Mouse (Mus musculus) B cell, adult (primary cell): ENCODE data around the gene Rbm8a. TPM values are rescaled to one million over a fixed set of nuclear protein-coding genes. Genes with fewer than 3 reads are reported as not detected.

Source experiments
- total RNA-seq: library from RNA; stranded (reverse); gene quantifications from 4 replicates; pipeline ENCODE4 v1.2.4, GENCODE M21; 2023; ENCODE audit not compliant: inconsistent age

Gene Rbm8a
- total RNA-seq, result 89.8 to 108 TPM (median 92.8 TPM) in 4 replicates

GRCm38 (mm10) chr3:96629729-96630600 is at the start of gene Rbm8a:
TSS of gene Rbm8a (plus strand) at chr3:96629933.

GRCm38 (mm10) chr3:96593790-96594560 is 35.8 kb upstream of the Rbm8a start, which contains the start of gene Polr3gl:
TSS of gene Polr3gl (minus strand) at chr3:96594181.

GRCm38 (mm10) chr3:96596228-96596707 is 33.5 kb upstream of the Rbm8a start, which contains the start of gene Ankrd34a:
TSS of gene Ankrd34a (plus strand) at chr3:96596636.

GRCm38 (mm10) chr3:96600639-96601250 is 29.0 kb upstream of the Rbm8a start, which contains the start of gene Lix1l:
TSS of gene Lix1l (plus strand) at chr3:96601149.

GRCm38 (mm10) chr3:96634928-96635879 is 5.5 kb downstream of the Rbm8a start, which contains the start of the genes Pex11b and Gm42957:
TSS of gene Pex11b (plus strand) at chr3:96635376.
TSS of gene Gm42957 (plus strand) at chr3:96635474.

GRCm38 (mm10) chr3:96645018-96645649 is 15.4 kb downstream of the Rbm8a start, which contains the start of gene Itga10:
TSS of gene Itga10 (plus strand) at chr3:96645584.

GRCm38 (mm10) chr3:96669727-96670468 is 40.2 kb downstream of the Rbm8a start, which contains the start of gene Ankrd35:
TSS of gene Ankrd35 (plus strand) at chr3:96670131.

Other genes with a start within 250 kb of the Rbm8a start
- not detected in 4 replicates for gene BC107364, start 177.6 kb upstream of the Rbm8a start, total RNA-seq
- not detected in 4 replicates for gene Hfe2, start 104.8 kb upstream of the Rbm8a start, total RNA-seq
- 694 to 799 TPM (median 724 TPM) in 4 replicates for gene Txnip, start 72.0 kb upstream of the Rbm8a start, total RNA-seq
- gene Gm16253, start 52.9 kb upstream of the Rbm8a start, total RNA-seq, result 1.1 TPM in 1 of 4 replicates, not detected in the others
- 29.5 to 38.6 TPM (median 30.7 TPM) in 4 replicates for gene Polr3gl, start 35.8 kb upstream of the Rbm8a start, total RNA-seq
- gene Ankrd34a, start 33.3 kb upstream of the Rbm8a start, total RNA-seq, result not detected in 4 replicates
- 0.32 to 0.42 TPM (median 0.38 TPM) in 4 replicates for gene Lix1l, start 28.8 kb upstream of the Rbm8a start, total RNA-seq
- gene Pex11b, start 5.4 kb downstream of the Rbm8a start, total RNA-seq, result 21.1 to 26.9 TPM (median 23.2 TPM) in 4 replicates
- gene Gm42957, start 5.5 kb downstream of the Rbm8a start, total RNA-seq, result 0.15 TPM in 1 of 4 replicates, not detected in the others
- 1.7 to 3.0 TPM (median 2.6 TPM) in 4 replicates for gene Itga10, start 15.7 kb downstream of the Rbm8a start, total RNA-seq
- 0.19 TPM in 1 of 4 replicates, not detected in the others for gene Ankrd35, start 40.2 kb downstream of the Rbm8a start, total RNA-seq
- 36.7 to 42.8 TPM (median 39.4 TPM) in 4 replicates for gene Pias3, start 66.5 kb downstream of the Rbm8a start, total RNA-seq
- gene Nudt17, start 78.6 kb downstream of the Rbm8a start, total RNA-seq, result 0.67 to 1.3 TPM (median 0.94 TPM) in 4 replicates
- 53.3 to 59.5 TPM (median 55.8 TPM) in 4 replicates for gene Polr3c, start 97.7 kb downstream of the Rbm8a start, total RNA-seq
- 50.2 to 61.3 TPM (median 53.4 TPM) in 4 replicates for gene Rnf115, start 97.7 kb downstream of the Rbm8a start, total RNA-seq
- gene Pdzk1, start 199.4 kb downstream of the Rbm8a start, total RNA-seq, result not detected in 4 replicates
- 0.99 to 2.1 TPM (median 1.3 TPM) in 4 replicates for gene Cd160, start 199.4 kb downstream of the Rbm8a start, total RNA-seq